Mouse (Mus musculus): Measurements from ENCODE around the gene Nob1.

Nob1 gene

DNA sequence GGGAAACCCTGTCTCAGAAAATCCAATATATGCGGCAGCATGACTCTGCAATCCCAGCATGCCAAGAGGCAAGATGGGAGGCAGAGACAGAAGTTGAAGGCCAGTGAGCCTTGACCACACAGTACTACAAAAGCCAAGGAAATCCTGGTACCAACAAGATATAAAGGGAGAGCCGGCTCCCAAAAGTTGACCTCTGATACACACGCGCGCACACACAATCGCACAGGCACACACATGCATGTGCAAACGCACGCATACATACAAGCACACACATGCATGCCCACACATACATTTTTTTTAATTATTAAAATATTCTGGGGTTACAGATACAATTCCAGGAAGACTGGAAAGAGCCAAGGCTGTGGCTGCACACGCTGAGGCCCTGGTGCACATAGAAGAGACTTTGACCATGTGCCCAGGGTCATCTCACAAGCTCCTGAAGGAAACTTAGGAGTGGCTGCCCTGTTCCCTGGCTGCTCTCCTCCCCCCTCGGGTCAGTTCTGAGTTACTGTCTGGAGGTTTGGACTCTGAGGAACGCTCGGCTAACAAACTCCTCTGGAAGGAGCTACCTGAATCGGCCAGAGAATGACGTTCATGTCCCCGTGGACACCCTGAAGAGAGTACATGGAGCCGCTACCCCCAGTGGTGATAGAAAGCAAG is 34.2 kb downstream of the Nob1 start:
- in situ Hi-C loops (cut with MboI; ENCODE audit: unreplicated experiment in 2 of 2), result no loop called here

DNA sequence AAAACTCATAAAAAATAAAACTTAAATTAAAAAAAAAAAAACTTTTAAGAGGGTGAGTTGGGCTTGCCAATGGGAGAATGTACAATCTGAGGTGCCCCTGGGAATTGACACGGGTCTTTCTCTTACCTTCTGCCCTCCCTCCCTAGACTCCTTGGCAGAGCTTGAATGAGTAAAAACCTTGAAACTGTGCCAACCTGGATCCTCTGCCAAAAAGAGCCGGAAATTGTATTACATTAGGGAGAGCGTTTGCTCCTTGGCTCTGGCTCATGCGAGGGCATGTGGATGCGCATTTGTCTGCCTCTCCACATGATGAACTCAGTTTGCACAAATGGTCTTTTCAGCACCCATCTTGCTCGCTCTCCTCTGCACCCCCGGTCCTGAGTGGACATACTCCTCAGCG is 35.3 kb downstream of the Nob1 start:
- in situ Hi-C loops (cut with MboI; ENCODE audit: unreplicated experiment in 2 of 2), result loop anchor here (10.0 kb wide), 1 partner anchor 185 kb away; no protein-coding TSS in a partner anchor

DNA sequence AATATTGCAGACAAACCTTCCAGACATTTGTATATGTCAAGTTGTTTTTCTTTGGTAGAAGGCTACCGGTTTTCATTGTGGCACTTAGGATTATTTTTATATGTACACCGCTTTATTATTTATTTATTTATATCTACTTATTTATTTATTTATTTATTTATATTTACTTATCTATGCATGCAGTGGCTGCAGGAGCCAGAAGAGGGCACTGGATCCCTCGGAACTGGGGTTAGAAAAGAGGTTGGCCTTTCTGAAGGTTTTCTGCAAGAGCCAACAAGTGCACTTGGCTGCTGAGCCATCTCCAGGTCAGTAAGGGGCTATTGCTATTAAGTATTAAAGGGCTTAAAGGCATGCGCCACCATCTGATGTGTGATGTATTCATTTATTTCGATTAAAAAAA is 37.0 kb downstream of the Nob1 start:
- in situ Hi-C loops (cut with MboI; ENCODE audit: unreplicated experiment in 2 of 2), result loop anchor here (10.0 kb wide), 1 partner anchor 187 kb away; no protein-coding TSS in a partner anchor

DNA sequence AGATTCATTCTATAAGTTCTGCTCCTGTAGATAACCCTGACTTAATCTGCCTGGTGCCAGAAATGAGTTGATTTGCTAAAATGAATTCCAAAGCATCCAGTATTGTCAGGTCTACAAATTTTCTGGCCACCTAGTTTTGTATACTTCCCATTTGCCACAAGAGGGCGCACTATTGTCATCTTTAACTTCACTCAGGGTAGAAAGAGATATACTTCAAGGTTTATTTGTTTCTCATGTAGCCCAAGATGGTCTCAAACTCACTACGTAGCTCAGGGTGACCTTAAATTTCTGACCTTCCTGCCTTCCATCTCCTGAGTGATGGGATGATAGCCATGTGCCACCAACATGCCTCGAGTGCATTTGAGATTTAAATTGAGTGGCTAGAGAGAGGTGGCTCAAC is 38.2 kb downstream of the Nob1 start:
- in situ Hi-C loops (cut with MboI; ENCODE audit: unreplicated experiment in 2 of 2), result loop anchor here (10.0 kb wide), 1 partner anchor 188 kb away; no protein-coding TSS in a partner anchor

DNA sequence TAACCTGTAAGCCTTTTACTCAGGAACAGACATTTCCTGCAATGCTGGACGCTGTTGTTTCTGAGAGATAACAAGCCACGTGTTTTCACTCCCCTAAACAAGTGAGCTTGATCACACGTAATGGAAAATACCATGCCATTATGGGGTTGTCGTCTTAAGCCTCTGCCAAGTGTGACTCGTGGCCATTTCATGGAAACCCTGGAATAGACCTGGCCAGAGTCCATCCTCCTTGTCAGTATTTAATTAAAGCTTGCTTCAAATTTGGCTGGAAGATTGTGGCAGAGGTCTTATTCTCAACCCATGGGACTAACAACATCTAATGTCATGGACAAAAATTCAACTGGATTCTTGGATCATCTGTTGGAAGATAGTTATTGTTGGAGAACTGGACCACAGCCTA is 38.7 kb downstream of the Nob1 start:
- in situ Hi-C loops (cut with MboI; ENCODE audit: unreplicated experiment in 2 of 2), result loop anchor here (10.0 kb wide), 1 partner anchor 189 kb away; no protein-coding TSS in a partner anchor

DNA sequence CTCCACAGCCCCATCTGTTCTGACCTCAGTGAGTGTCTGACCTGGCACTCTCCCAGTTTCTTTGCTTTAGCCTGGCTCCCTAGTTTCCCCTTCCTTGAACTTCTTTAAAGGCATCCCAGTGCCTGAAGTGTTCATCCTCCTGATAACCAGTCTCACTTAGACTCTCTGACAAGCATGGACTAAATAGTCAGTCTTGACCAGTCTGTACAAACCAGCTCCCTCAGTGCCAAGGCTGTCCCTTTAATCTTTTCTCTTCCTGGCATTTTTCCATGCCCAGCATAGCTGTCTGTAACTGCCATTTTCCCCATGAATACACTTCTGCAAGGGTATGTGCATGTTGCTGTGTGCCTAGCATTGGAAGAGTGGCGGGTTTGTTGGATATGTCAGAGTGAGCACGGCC is 39.8 kb downstream of the Nob1 start:
- in situ Hi-C loops (cut with MboI; ENCODE audit: unreplicated experiment in 2 of 2), result loop anchor here (10.0 kb wide), 1 partner anchor 190 kb away; no protein-coding TSS in a partner anchor

DNA sequence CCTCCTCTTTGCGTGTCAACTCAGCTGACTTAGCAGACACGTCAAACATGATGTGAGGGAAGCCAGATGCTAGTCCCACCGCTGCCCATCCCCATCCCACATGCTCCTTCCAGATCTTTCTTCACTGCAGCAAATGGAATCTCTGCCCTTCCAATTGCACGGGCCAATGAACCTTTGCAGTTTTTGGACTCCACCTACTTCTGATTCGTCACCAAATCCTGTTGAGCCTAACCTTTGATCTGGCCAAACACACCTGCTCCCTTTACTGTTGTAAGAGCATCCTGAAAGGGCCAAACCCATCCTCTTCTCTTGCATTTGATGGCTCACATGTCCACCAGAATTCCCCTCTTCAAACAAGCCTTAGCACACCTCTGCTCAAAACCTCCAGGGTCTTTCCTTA is 40.2 kb downstream of the Nob1 start:
- in situ Hi-C loops (cut with MboI; ENCODE audit: unreplicated experiment in 2 of 2), result loop anchor here (10.0 kb wide), 1 partner anchor 190 kb away; no protein-coding TSS in a partner anchor

DNA sequence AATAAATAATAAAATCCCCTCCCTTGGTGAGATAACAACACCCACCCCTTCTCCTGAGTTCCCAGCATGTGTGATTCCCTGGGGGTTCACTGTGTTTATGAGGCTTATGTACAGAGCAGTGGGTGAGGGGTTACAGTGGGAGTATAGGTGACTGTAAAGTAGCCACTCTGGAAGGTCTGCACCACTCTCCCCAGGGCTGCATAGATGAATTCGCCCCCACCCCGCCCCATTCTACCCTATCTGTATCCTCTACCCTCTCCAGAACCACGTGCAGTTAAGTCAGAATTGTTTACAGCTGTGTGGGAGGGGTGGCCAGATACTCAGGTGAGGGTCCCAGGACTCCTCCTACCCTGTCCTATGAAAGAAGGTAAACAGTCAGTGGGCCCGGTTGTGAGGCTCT is 42.0 kb downstream of the Nob1 start:
- in situ Hi-C loops (cut with MboI; ENCODE audit: unreplicated experiment in 2 of 2), result loop anchor here (10.0 kb wide), 1 partner anchor 192 kb away; no protein-coding TSS in a partner anchor

DNA sequence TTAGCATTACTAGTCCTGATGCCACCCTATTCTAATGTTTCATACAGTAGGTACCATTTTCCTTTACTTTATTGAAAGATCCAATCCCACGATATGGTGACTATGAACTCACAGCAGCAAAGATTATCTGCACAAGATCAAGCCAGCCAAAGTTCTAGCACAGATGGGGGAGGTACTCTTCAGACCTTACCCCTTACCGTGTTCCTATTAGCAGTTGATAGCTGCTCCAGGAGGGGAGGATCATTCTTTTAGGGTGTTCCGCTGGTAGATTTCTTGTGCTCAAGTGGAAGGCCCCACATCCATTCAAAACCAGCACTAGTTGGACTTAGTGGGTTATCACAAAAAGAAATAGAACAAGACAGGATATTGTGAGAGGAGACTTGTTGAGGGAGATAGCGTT is 43.2 kb downstream of the Nob1 start:
- in situ Hi-C loops (cut with MboI; ENCODE audit: unreplicated experiment in 2 of 2), result loop anchor here (10.0 kb wide), 1 partner anchor 193 kb away; no protein-coding TSS in a partner anchor

DNA sequence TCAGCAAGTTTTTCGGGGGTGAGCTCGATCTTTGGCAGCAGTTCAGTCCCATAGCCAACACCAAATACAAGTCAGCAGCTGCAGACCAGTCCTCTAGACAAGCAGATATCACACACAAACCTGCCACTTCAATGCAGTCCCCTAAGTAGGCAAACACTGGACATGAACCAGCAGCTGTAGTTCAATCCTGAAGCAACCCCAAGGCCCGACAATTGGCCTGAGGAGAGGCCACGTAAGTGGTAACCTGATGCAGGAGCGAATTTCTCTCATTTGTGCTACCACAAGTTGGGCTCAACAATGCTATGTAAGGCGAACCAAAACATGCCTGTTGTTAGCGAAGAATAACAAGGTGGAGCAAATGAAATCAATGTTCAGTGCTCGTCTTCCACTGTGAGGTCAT is 44.1 kb downstream of the Nob1 start:
- in situ Hi-C loops (cut with MboI; ENCODE audit: unreplicated experiment in 2 of 2), result loop anchor here (10.0 kb wide), 1 partner anchor 194 kb away; no protein-coding TSS in a partner anchor

DNA sequence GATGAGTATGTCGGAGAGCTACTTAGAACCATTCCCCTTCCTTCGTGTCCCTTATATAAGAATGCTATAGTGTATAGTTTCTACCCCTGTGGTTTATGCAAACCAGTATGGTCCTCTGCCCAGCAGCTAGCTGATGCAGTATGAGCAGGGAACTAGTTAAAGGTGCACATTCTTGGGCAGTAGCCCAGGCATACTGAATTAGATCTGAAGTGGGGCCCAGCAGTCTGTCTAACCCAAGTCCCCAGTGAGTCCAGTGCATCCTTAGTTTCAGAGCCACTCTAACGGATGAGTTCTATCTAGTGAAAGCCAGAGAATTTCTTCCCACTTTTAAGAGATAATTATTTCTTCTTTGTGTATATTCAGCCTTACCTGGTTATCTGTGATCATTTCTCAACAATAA is 47.5 kb downstream of the Nob1 start:
- in situ Hi-C loops (cut with MboI; ENCODE audit: unreplicated experiment in 2 of 2), result no loop called here

DNA sequence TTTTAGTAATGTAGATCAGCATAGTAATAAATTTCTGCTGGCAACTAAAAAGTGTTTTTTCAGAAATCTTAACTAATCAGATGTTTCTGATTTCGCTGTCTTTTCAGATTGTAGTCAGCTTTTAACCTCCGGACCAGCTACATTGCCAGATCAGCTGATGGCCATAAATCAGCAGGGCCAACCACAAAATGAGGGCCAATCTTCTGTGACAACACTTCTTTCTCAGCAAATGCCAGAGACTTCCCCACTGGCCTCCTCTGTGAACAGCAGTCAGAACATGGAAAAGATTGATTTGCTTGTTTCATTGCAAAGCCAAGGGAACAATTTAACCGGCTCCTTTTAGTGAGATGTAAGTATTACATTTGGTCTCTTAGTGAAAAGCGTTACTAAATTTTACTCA is 54.5 kb downstream of the Nob1 start:
- in situ Hi-C loops (cut with MboI; ENCODE audit: unreplicated experiment in 2 of 2), result no loop called here

Measured in v-Abl transformed pro-B cells (cell line).